Mouse (Mus musculus) cortical plate, adult 2 months (tissue): ENCODE data around the gene Exosc5.

Experiments used
- CTCF ChIP-seq: fragments of 200-500 bp; IDR thresholded peaks from 2 replicates; pipeline ENCODE4 v1.5.1; 2011; ENCODE audit warnings: mild to moderate bottlenecking, control low read depth, low read length; ENCODE audit not compliant: insufficient read depth; ENCODE audit errors: extremely low read depth
- POLR2A ChIP-seq: fragments of 200-500 bp; IDR thresholded peaks from 2 replicates; pipeline ENCODE4 v1.6.1; 2011; ENCODE audit warnings: mild to moderate bottlenecking, low read length, control low read depth; ENCODE audit not compliant: insufficient read depth; ENCODE audit errors: extremely low read depth

DNA sequence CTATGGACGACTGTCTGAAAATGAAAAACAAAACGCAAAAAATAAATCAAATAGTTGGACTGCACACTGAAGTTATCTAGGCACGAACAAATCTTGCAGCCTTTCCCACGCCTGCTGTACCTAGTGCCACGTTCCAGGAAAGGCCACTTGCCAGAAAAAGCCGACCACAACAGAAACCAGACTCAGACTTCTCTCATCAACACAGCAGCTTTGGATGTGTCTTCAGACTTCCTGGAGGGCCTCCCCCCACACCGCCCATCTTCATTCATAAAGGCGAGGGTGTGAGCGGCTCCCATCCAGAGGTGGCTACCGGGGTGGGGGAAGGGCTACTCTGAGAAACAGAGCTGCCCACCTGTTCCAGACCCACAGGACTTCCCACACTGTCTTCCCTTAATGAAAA, 14.8 kb upstream of the Exosc5 start:
- TF ChIP-seq CTCF (no peak), POLR2A (no peak)
